Mouse (Mus musculus) T-helper 2 cell (primary cell): ENCODE measurements at regions not wholly inside any gene's neighbourhood (a gene's known extent, or its start where the extent isn't known, plus 50 kb on each side); places are given as distances from the start of the nearest gene placed in this dataset.
"Not testable (repeated sequence)": the region's sequence is repeated elsewhere in the genome, so short reads cannot be mapped to it uniquely, and the experiment has no call there.

Experiments used
- in situ Hi-C: fragments of 300-600 bp; cut with MboI, MseI; formaldehyde crosslinking; loops from one replicate; pipeline ENCODE4 v1.15.1; 2025; ENCODE audit warnings: high pct_unique_total_duplicates

DNA sequence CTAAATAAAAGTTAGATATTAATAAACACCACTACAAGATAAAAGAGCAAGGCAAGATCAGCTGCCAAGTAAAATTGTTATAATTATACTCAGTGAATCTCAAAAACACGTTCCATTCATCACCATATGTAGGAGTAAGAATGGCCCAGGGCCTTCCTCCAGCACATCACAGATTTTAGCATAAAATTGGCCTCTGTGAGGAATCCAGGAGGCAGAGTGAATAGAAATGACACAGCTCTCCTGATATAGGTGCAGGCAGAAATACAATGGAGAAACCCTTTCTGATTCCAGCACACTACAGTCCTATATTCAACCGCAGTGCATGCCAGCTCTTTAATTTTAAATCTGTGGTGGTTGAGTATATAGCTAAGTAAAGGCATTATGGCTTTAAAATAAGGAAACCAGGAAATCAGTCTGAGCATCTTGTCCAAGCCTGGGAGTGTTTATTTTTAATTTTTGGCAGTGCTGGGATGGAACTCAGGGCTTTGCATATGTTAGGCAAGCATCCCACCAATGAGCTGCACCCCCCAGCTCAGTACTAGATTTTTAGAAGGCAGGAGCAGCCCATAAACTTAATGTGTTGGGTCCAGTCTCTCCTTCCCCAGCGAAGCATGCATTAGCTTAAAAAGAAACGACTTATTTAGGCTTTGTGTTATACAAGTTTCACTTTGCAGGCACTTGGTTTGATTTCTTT lies 158.3 kb upstream of the Ptprz1 start:
- in situ Hi-C loops: no loop called here

DNA sequence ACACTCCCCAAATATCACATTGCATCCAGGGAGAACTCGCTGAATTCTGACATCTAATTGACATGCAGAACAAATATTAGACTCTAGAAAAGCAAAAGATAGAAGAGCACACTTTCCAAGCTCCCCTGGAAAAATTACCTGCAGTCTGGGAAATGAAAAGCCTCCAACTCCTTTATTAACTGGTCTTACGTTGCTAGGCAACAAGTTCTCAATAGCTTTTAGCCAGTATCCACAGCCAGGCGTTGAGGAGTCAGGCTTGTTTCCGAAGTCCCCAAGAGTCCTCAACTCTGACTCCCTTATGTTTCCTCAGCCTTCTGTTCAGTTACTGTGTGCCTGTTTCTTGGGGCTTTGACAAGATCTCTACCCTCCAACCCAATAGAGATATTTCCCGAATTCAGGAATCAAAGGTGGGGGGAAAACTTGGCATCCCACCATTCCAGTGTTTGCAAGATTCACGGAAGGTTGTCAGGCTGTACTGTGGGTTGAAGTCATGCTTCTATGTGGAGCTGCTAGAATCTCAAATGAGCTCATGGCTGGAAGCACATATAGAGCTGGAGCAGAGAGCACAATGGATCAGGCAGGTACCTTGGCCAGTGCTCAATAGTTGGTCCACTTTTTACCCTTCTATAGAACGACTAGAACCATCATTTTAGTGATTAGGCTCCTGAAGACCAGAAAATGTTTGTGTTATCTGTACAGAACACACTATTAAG lies 159.0 kb upstream of the Ptprz1 start:
- in situ Hi-C loops: no loop called here

DNA sequence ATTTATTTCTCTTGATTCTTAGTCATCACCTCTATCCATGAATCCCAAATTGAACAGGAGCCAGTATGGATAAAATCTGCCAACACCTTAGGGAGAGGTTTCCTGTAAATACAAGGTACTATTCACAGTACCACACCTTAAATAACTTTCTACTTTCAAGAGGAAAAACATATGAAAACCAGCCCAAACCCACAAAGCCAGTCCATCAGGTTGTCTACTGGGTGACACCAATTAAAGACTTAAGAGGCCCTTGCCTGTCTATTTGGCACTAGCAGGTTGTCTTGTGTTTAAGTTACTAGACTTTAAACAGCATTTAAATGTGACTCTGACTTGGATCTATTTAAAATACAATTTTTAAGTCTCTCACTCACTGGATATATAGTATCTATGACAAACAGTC lies 177.1 kb upstream of the Ptprz1 start:
- in situ Hi-C loops: no loop called here

DNA sequence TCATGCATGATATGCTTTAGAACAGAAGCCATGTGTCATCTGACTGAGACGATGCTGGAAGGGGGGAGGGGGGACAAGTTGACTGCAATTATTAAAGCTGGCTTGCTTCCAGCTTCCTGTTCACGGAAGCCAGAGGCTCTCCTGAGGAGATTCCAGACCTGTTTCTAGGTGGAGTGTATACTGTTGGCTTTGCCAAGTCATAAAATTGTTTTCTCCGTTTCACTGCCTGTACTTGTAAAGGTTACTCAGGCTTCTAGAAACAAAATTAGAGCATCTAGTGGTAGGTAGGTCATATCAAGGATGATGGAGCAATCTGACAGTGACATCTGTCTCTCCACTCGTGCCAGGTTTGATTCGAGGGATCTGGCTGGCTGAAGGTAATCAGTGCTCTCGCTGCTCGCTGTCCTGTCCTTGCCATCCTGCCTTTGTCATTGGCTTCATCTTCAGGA lies 186.6 kb upstream of the Ptprz1 start:
- in situ Hi-C loops: no loop called here

DNA sequence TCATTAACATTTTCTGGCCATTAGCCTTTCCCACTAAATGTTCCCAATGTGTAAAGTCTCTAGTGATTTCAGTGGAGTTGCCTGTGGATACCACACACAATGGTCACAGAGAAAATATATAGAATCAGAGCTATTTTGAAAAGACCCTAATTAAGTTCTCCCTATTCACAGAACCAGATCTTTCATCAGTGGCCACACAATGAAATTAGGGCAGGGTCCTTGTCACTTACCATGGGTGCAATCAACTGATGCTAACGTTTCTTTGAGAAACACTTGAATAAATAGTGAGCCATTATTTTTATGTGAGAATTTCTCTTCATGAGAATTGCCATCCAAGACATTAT lies 200.7 kb upstream of the Ptprz1 start:
- in situ Hi-C loops: no loop called here

DNA sequence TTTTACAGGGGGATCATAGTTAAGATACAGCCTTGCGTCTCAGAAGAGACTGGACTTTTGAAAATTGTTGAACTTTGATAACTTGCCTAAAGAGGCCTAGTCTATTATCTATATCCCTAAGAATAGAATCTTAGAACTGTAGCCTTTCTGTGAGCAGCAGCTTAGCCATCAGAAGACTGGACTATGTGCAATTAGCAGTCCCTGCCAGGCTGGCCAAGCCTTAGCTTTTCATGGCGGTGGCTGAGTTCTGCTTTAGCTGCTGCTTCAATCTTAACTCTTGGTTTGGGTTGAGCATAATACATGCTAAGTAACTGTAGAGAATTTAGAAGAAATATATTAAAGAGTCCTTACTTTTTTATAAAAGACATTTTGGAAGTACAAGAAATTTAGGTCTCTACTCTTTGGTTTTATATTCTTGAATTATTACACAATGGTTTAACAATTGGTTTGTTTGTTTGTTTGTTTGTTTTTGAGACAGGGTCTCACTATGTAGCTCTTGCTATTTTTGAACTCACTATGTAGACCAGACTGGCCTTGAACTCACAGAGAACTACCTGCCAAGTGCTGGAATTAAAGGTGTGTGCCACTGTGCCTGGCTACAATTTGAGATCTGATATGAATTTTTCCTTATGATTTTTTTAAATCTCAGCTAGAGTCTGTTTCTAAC lies 201.2 kb upstream of the Ptprz1 start:
- in situ Hi-C loops: no loop called here

DNA sequence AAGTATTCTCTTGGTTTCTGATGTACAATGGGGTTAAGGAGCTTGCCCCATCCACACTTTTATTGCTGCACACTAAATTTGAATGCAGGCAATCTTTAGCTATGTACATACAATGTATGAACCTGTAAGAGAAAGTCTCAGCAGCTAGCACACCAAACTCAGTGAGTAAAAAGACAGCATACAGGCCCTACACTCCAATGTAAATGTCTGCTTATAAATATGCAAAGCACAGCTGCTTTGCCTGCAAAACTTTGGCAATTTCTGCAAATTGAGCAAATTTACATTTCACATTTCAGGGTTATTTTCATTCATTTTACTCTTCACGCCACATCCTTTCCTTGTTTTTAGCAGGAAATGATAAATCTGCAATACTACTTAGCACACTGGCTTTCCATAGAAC lies 203.8 kb upstream of the Ptprz1 start:
- in situ Hi-C loops: no loop called here

DNA sequence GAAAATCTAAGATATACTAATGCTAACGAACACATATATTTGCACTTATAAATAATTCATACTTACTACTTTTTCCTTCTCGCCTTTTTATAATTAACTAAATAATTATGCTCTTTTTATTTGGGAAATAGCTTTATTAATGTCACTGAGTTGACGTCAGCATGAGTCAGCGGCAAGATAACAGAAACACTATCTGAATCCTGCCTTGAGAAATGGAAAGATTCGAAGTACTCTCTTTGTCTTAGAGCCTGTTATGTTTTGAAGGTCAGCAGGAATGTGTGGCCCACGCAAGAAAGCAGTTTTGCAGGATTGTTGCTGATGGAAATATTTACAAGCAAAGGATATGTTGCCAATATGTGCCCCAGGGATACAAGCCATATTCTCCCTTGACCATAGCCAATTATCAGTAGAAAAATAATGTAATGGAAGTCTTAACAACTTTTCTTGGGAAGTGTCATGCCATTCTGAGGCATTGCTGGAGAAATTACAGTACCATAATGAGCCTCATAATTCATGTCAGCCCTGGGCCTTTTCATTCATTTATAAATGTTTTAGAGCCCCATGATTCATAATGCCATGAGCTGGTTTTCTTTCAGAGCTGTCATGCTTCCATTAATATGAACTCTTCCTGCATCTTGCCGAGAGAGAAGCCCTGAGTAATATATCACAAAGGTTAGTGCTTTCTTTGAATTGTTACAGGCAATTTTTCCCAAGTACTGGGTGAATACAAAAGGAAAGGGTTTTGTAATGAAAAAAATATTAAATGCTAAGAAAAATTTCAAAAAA lies 206.9 kb upstream of the Ptprz1 start:
- in situ Hi-C loops: loop anchor here (10.0 kb wide), 1 partner anchor 1696 kb away; no protein-coding TSS in a partner anchor

DNA sequence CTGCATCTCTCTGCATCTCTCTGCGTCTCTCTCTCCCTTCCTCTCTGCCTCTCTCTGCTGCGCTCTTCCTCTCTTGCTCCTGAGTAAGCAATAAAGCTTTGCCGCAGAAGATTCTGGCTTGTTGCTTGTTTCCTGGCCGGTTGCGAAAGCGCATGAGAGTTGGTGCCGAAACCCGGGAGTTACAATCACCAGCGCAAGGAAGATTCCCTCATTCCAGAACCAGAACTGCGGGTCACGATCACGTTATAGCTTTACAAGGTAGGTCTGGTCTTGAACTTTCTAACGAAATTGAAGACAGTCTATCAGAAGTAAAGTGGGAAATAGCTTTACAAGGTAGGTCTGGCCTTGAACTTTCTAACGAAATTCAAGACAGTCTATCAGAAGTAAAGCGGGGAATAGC lies 217.9 kb upstream of the Ptprz1 start:
- in situ Hi-C loops: not testable (repeated sequence)

DNA sequence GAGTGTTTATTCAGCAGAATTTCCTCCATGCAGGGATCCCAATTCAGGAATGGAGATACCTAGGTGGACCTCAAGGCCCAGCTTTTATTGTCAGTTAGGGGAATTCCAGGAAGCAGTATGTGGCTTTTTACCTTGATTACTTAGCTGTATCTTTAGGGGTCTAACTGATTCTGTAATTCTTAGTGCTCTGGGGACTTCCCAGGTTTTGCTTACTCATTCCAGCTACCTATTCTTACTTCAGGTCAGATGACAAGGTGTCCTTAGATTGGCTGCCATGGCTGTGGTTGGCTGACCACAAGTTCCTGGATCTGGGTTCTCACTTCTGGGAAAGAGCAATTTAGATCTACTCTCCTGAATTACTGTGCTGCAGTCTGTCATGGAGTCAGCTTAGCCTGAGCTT lies 235.2 kb upstream of the Ptprz1 start:
- in situ Hi-C loops: no loop called here

DNA sequence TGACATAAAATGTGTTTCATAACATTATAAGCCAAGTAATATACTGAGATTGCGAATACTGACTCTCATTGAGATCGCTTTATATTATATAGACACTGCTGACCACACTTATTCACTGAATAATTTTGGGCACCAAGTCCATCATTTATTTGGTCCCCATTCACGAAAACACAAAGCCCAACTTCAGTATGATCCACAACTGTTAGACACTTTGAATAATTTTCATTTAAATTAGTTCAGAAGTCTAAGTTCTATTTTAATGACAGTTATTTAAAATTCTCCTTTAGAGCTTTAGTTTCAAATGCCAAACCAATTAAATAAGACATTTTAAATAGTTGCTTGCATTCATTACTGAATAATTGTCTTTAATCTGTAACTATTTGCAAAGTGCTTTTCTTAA lies 240.2 kb upstream of the Ptprz1 start:
- in situ Hi-C loops: no loop called here

DNA sequence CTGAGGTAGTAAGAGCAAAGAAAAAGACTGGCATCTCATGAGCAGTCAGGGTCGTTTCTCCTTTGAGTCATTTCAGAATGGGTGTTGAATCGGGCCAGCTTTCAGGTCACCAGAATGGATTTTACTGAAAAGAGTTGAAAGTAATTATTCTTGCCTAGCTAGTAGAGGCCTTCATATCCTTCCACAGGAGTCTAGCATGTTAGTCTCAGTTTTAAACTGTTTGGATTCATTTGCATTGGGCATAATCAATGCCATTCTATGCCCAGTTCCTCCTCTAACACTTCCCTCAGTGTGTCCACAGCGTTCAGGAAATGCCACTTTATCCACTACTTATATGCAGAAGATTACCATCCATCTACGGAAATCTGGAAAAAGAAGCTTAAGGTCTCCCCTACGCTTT lies 240.6 kb upstream of the Ptprz1 start:
- in situ Hi-C loops: no loop called here

DNA sequence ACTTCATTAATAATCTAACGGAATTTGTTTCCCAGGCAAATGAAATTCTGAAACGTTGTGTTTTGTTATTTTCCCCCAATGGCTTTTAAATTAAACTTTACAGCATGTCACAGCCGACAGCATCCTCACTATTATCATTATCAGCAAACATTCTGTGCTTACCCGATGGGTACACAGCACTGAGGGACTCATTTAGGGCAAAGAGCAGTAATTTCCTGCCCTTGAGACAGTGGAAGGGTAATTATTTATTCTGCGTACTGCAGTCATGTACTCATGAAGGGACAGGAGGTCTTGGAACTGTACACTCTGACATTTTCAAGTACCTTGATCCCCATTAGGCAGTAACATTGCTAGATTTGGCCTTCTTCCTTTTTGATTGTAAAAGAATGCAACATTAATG lies 235.5 kb upstream of the Fam3c start:
- in situ Hi-C loops: no loop called here

DNA sequence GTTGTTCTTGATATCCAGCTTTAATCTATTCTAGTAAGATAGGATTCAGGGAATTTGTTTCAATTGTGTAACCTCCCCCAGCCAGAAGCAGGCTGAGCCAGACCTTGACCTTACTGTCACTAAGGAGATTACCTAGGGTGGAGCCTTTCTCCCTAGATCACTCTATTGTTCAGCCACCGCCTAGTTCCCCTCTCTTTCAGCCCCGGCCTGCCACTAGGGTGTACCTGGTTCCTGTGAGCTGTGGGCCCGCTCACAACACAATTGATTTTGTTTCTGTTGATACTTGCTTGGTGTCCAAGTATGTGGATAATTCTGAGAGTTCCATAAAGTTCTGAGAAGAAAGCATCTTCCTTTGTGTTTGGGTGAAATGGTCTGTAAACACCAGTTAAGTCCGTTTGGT lies 228.8 kb upstream of the Fam3c start:
- in situ Hi-C loops: no loop called here

DNA sequence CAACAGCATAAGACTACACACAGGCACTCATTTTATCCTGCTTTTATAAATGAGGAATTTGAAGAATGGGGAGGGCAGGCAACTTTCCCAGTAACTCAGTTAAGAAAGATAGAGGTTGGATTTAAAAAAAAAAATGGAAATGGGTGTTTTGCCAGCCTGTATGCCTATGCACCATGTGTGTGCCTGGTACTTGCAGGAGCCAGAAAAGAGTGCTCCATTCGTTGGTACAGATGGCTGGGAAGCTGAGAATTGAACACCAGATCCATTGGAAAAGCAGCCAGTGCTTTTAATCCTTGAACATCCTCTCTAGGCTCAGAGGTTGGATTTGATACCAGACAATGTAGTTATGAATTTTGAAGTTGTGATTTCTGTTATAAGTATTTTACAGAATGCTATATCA lies 216.9 kb upstream of the Fam3c start:
- in situ Hi-C loops: no loop called here

DNA sequence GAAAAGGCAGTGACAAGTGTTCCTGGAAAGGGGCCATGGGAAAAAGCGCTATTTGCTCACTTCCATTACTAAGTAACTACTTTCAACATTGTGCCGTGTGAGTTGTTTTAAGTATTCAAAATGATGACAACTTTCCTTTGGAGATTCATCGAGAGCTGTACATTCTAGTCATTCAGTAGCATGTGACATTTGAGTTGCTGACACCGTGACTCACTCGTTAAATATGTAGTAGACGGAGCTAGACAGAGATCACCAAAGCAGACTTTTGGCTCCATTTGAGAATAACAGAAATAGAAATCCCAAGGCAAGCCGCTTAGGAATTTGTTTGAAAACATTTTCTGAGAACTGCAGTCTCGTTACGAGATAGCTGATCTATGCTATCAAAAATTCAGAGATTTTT lies 211.8 kb upstream of the Fam3c start:
- in situ Hi-C loops: no loop called here

DNA sequence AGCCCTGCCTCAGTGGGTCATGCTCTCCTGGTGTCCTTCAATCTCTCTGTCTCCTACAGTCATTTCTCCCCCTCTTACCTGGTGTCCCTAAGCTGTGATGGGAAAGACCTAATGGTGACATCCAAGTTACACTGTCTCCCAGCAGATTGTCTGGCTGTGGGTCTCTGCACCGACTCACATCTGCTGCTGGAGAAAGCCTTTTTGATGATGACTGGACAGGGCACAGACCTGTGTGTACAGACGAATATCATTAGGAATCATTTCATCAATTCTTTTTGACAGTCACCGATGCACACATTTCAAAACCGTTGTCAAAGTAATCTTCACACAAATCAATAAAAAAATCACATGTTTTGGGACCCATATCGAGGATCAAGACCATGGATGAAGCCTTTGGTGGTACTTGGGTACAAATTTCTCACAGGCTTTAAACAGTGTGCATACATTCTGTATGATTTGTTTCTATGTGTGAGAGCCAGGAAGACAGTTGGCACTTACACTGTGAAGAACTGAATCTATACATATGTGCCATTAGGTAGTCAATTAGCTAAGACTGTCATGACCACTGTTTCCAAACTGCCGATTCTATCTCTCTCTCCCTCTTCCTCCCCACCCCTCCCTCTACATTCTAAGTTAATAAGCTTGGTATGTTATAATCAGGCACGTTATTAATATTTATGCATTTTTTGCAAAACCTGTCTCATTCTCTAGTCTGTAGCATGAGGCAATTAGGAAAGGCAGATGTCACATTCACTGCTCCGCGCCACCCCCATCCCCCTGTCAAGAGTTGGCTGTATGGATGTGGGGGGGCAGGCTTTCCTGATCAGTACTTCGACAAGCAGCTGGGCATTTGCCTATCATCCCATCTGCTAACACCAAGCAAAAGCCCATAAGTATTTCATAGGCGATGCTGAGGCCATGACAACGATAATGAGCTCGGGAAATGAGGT lies 192.5 kb upstream of the Fam3c start:
- in situ Hi-C loops: no loop called here

DNA sequence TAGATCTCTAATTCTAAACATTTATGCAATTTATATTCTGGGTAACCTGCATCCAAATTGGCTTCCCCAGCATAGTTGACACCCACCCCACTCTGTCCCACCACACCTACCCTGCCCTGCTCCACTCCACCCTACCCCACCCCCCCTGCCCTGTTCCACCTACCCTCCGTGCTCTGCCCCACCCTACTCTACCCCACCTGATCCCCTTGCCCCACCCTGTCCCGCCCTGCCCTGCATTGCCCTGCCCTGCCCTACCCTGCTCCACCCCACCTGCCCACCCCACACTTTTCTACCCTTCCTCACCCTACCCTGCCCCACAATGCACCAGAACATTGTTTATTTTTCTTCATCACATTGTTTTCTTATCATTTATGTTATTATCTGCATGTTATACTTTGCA lies 185.6 kb upstream of the Fam3c start:
- in situ Hi-C loops: no loop called here

DNA sequence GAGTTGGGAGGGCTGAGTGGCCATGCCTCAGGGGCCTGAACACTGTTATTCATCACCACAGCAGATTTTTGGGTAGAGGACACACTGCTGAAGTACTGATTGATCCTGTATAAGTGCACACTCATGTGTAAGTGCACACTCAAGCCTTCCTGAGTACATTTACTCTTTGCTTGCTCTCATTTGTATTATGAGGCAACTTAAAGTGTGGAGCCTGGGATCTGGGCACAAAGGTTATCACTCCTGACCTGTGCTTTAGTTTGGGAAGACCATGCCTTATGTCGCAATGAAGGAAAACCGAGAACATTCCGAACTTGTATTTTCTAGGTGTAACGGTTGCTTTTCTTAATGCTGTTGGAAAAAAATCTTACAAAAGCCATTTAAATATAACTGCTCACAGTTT lies 182.2 kb upstream of the Fam3c start:
- in situ Hi-C loops: no loop called here

DNA sequence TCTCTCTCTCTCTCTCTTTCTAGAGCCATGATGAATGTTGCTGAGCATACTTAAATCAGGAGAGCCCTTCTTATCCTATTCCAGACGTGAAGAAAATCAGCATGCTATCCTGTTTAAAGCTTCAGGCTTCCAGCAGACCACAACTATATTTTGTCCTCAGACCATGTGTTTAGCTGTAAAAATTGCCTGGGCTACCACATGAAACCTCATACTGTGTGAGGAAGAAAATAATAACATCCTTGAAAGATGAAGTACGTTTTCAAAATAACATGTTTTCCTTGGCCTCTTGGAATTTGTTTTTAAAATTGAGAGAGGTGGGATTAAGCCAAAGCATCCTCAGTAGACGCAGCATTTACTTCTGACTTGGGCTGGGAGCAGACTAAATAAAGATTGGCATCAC lies 168.3 kb upstream of the Fam3c start:
- in situ Hi-C loops: no loop called here

DNA sequence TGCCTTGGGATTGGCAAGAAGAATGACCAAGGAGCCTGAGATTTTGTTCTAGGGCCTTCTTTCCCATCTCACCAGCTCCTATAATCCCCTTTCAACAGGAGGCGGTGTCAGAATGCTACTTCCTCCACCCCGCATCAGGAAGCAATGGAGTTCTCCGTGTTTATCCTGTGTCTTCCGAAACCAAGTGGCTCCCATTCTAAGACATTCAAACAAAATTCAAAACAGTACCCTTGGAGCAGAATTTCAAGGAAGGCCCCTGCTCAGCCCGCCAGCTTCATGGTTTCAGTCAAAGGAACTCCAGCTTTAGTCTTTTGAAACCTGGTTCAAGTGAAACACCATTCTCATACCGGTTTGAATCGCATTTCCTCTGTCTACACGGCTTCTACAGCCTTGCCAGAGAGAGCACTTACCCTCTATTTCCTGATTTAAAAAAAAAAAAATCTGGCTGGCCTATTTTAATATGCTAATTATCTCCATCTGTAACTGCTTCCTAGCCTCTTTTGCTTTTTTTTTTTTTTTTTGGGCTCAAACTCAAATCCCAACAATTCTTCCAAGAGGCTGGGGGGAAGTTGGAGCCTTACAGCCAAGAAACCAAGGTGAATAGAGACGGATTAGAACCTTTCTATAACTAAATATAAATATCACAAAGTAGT lies 167.7 kb upstream of the Fam3c start:
- in situ Hi-C loops: no loop called here
